Mouse (Mus musculus): Measurements from ENCODE around the gene Tpm4. TPM values are rescaled to one million over a fixed set of nuclear protein-coding genes. Genes with fewer than 3 reads are reported as not detected.

Gene Tpm4
- total RNA-seq, 2 experiments from 2014 or later = 37.0 to 73.9 TPM

GRCm38 (mm10) chr8:72187793-72188331 is 53.1 kb downstream of the Tpm4 start:
- no peak for ATAC-seq (replicated peaks; ENCODE audit: poor library complexity)

GRCm38 (mm10) chr8:72189417-72190214 is 54.8 kb downstream of the Tpm4 start, which contains the start of gene Hsh2d:
Hsh2d (plus strand) TSS chr8:72189638.
- peak; percentile 95 for ATAC-seq (replicated peaks; ENCODE audit: poor library complexity)

- peak; percentile 59 for ATAC-seq (replicated peaks; ENCODE audit: poor library complexity)
Measured at GRCm38 (mm10) chr8:72190215-72190539, 55.4 kb downstream of the Tpm4 start.

GRCm38 (mm10) chr8:72192065-72192464 is 57.3 kb downstream of the Tpm4 start:
- no peak for ATAC-seq (replicated peaks; ENCODE audit: poor library complexity)

DNA sequence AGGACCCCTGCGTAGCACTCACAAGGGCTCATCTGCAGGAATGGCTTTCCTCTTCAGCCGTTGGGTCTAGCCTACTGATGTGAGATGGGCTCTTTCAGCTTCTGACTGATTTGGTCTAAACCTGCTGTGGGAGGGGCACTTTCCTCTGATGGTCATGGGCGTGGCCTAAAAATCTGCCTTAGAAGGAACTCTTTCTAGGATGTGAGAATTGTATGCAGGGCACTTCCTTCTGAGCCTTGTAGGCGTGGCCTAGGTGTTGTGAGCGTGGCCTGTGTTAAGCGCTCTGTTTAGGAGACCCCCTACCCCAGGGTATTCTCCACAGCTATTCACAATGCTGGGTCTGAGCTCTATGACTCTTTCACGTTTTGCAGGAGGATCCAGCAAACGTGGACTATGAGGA is 63.2 kb downstream of the Tpm4 start:
- peak; percentile 68 for ATAC-seq (replicated peaks; ENCODE audit: poor library complexity)

Other genes with a start within 250 kb of the Tpm4 start
- gene Zfp882, start 226.4 kb upstream of the Tpm4 start, total RNA-seq (2015) = 3.9 and 5.9 TPM in 2 replicates
- 5.2 and 7.0 TPM in 2 replicates for gene Zfp882, start 226.4 kb upstream of the Tpm4 start, total RNA-seq (2017)
- 19.6 and 21.4 TPM in 2 replicates for gene Zfp617, start 226.3 kb upstream of the Tpm4 start, total RNA-seq (2015)
- 9.7 and 12.6 TPM in 2 replicates for gene Zfp617, start 226.3 kb upstream of the Tpm4 start, total RNA-seq (2017)
- gene Zfp961, start 183.9 kb upstream of the Tpm4 start, total RNA-seq (2015) = 38.2 and 39.2 TPM in 2 replicates
- 16.1 and 27.8 TPM in 2 replicates for gene Zfp961, start 183.9 kb upstream of the Tpm4 start, total RNA-seq (2017)
- gene Cyp4f18, start 125.3 kb upstream of the Tpm4 start, total RNA-seq (2015) = 6.5 and 10.8 TPM in 2 replicates
- gene Cyp4f18, start 125.3 kb upstream of the Tpm4 start, total RNA-seq (2017) = 2.0 and 5.6 TPM in 2 replicates
- not detected in 2 replicates for gene Olfr372, start 93.8 kb upstream of the Tpm4 start, total RNA-seq (2015)
- gene Olfr372, start 93.8 kb upstream of the Tpm4 start, total RNA-seq (2017) = not detected in 2 replicates
- gene Olfr373, start 51.8 kb upstream of the Tpm4 start, total RNA-seq (2015) = not detected in 2 replicates
- not detected in 2 replicates for gene Olfr373, start 51.8 kb upstream of the Tpm4 start, total RNA-seq (2017)
- gene Olfr374, start 27.9 kb upstream of the Tpm4 start, total RNA-seq (2015) = not detected in 2 replicates
- gene Olfr374, start 27.9 kb upstream of the Tpm4 start, total RNA-seq (2017) = not detected in 2 replicates
- gene Rab8a, start 26.2 kb downstream of the Tpm4 start, total RNA-seq (2015) = 34.3 and 47.3 TPM in 2 replicates
- gene Rab8a, start 26.2 kb downstream of the Tpm4 start, total RNA-seq (2017) = 329 and 425 TPM in 2 replicates
- 6.6 and 8.7 TPM in 2 replicates for gene Hsh2d, start 54.7 kb downstream of the Tpm4 start, total RNA-seq (2015)
- 4.5 and 5.9 TPM in 2 replicates for gene Hsh2d, start 54.7 kb downstream of the Tpm4 start, total RNA-seq (2017)
- gene Cib3, start 77.9 kb downstream of the Tpm4 start, total RNA-seq (2015) = not detected in 2 replicates
- gene Cib3, start 77.9 kb downstream of the Tpm4 start, total RNA-seq (2017) = not detected in 2 replicates
- gene Gm11034, start 78.7 kb downstream of the Tpm4 start, total RNA-seq (2015) = not detected in 2 replicates
- not detected in 2 replicates for gene Gm11034, start 78.7 kb downstream of the Tpm4 start, total RNA-seq (2017)
- 40.5 and 44.9 TPM in 2 replicates for gene Fam32a, start 84.8 kb downstream of the Tpm4 start, total RNA-seq (2015)
- 37.5 and 39.1 TPM in 2 replicates for gene Fam32a, start 84.8 kb downstream of the Tpm4 start, total RNA-seq (2017)
- 88.1 and 90.6 TPM in 2 replicates for gene Ap1m1, start 105.0 kb downstream of the Tpm4 start, total RNA-seq (2015)
- 52.4 and 65.4 TPM in 2 replicates for gene Ap1m1, start 105.0 kb downstream of the Tpm4 start, total RNA-seq (2017)
- 58.7 and 76.6 TPM in 2 replicates for gene Gm10282, start 170.3 kb downstream of the Tpm4 start, total RNA-seq (2015)
- gene Gm10282, start 170.3 kb downstream of the Tpm4 start, total RNA-seq (2017) = 68.3 and 86.8 TPM in 2 replicates
- gene Klf2, start 184.1 kb downstream of the Tpm4 start, total RNA-seq (2015) = 10.8 and 21.8 TPM in 2 replicates
- 2.0 and 6.6 TPM in 2 replicates for gene Klf2, start 184.1 kb downstream of the Tpm4 start, total RNA-seq (2017)